ENCODE assay signal across 10 mouse cellular contexts in the genomic region with DNA sequence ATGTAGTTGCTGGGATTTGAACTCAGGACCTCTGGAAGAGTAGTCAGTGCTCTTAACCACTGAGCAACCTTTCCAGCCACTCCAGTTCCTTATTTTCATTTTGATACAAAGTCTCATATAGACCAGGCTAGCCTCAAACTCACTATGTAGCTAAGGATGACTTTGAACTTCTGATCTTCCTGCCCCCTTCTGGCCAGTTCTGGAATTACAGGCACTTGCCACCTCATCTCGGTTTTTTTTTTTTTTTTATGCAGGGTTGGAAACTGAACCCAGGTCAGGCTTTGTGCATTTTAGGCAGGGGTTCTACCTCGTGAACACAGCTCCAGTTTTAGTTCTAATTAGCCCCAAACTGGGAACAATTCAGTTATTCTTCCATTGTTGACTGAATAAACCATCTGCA. TPM values are rescaled to one million over a fixed set of nuclear protein-coding genes. Genes with fewer than 3 reads are reported as not detected.
A peak's percentile ranks its signal among the peaks of the same experiment; 100 is the strongest.
DNase-seq lines count a peak whose midpoint lies in the region; ATAC-seq lines count a peak whose summit lies in the region.
"Had no signal": no experiment of that assay in that cellular context is flagged by ENCODE, and none has a peak within 500 bp of the region (broad histone marks: within the 10 kb centered on the region; RNA-seq: fewer than 3 reads in every experiment).

No protein-coding gene starts in this region.

- peak; percentile 70 for DNase-seq in embryo, embryonic 10.5 days (ENCODE audit: low spot score)
- no peak for DNase-seq in embryo, embryonic 9.5 days (ENCODE audit: extremely low spot score)
- DNase-seq in limb, embryonic 11.5 days (ENCODE audit: low spot score) = peak; percentile 66
- DNase-seq in limb, embryonic 10.5 days (ENCODE audit: low spot score) = no peak
- peak; percentile 66 for DNase-seq in c-Kit-positive CD71-positive TER-119-positive erythroid progenitor cells, embryonic 14.5 days (ENCODE audit: low spot score)
- DNase-seq in mesoderm, embryonic 11.5 days (ENCODE audit: low read depth, low spot score) = peak; percentile 64

- no peak overlapping the region for H3K4me2 ChIP-seq in limb, embryonic 11.5 days (ENCODE audit: low read depth, severe bottlenecking)

- H3K36me3 ChIP-seq in limb, embryonic 11.5 days (ENCODE audit: control insufficient read depth, insufficient read depth, low read length) = no peaks in the 10 kb centered on the region
- H3K36me3 ChIP-seq in limb, embryonic 10.5 days = peaks cover 2% of the 10 kb centered on the region; the same call in 1 of the 2 replicates
- H3K36me3 ChIP-seq: stomach, embryonic 15.5 days had no signal

- no peaks in the 10 kb centered on the region for H3K9me3 ChIP-seq in limb, embryonic 11.5 days (ENCODE audit: control insufficient read depth, low read length)
- no peaks in the 10 kb centered on the region for H3K9me3 ChIP-seq in limb, embryonic 10.5 days (replicated peaks)
- H3K9me3 ChIP-seq: stomach, embryonic 15.5 days had no signal

- H3K9ac ChIP-seq in limb, embryonic 11.5 days (ENCODE audit: low read length) = no peak overlapping the region
- H3K9ac ChIP-seq: stomach, embryonic 15.5 days had no signal

- no peak overlapping the region for H3K4me3 ChIP-seq in limb, embryonic 11.5 days (ENCODE audit: low read depth, low read length)
- no peak overlapping the region for H3K4me3 ChIP-seq in limb, embryonic 10.5 days
- H3K4me3 ChIP-seq: stomach, embryonic 15.5 days had no signal

- no peak for ATAC-seq in limb, embryonic 11.5 days (ENCODE audit: insufficient number of reproducible peaks, low FRiP score, low TSS enrichment, low read depth)
- peak; percentile 40 for ATAC-seq in inflammation-experienced regulatory T-cells, adult 6 months
- no peak for ATAC-seq in megakaryocyte-erythroid progenitor cell, adult 5-6 weeks (replicated peaks; ENCODE audit: low FRiP score, low TSS enrichment, poor library complexity, severe bottlenecking)

- H3K4me1 ChIP-seq in limb, embryonic 11.5 days (ENCODE audit: control insufficient read depth, insufficient read depth, low read length) = 0 out of 2 replicates have a peak, but pooled peaks cover 3% of the 10 kb centered on the region
- H3K4me1 ChIP-seq in limb, embryonic 10.5 days = peaks cover 36% of the 10 kb centered on the region

- H3K27ac ChIP-seq in limb, embryonic 11.5 days (replicated peaks; ENCODE audit: low read depth, low read length) = no peak overlapping the region
- no peak overlapping the region for H3K27ac ChIP-seq in limb, embryonic 10.5 days
- H3K27ac ChIP-seq: stomach, embryonic 15.5 days had no signal

- H3K27me3 ChIP-seq in limb, embryonic 11.5 days (ENCODE audit: control insufficient read depth, insufficient read depth, low read length) = no peaks in the 10 kb centered on the region
- H3K27me3 ChIP-seq in limb, embryonic 10.5 days (ENCODE audit: low read depth, poor library complexity, severe bottlenecking) = no peaks in the 10 kb centered on the region
- H3K27me3 ChIP-seq: Patski; stomach, embryonic 15.5 days had no signal

- WGBS in limb, embryonic 11.5 days = 26% methylated on average over 2 of the region's 2 CpGs
- 24% methylated on average over 2 of the region's 2 CpGs for WGBS in limb, embryonic 10.5 days

RNA-seq across cellular contexts. Expression of gene Tmbim6, which starts 23.1 kb away (rescaled TPM):
- polyA plus RNA-seq in limb, embryonic 11.5 days (2014; fragmentation: Nextera tagmentation; extraction: Ambion mirVana) = 225 and 238 TPM in 2 replicates
- polyA plus RNA-seq in limb, embryonic 10.5 days (2016; fragmentation: Nextera tagmentation; extraction: Ambion mirVana) = 272 and 296 TPM in 2 replicates
- 1,000 to 10,000 TPM; 1,026 to 1,183 (median 1,027) TPM for polyA plus RNA-seq in inflammation-experienced regulatory T-cells, adult 6 months (2017; shearing (Covaris generic))
- 165 and 208 TPM in 2 replicates for total RNA-seq in megakaryocyte-erythroid progenitor cell, adult 5-6 weeks (2014; fragmentation: Nextera tagmentation)
- 86.9 and 93.6 TPM in 2 replicates for total RNA-seq in megakaryocyte-erythroid progenitor cell, adult 5-6 weeks (2017)

RNA-seq across cellular contexts. Expression of gene Nckap5l, which starts 41.8 kb away (rescaled TPM):
- polyA plus RNA-seq in limb, embryonic 11.5 days (2014; fragmentation: Nextera tagmentation; extraction: Ambion mirVana) = 14.2 and 15.6 TPM in 2 replicates
- 16.3 and 17.4 TPM in 2 replicates for polyA plus RNA-seq in limb, embryonic 10.5 days (2016; fragmentation: Nextera tagmentation; extraction: Ambion mirVana)
- polyA plus RNA-seq in inflammation-experienced regulatory T-cells, adult 6 months (2017; shearing (Covaris generic)) = 1 to 10 TPM in 1 of 3 experiments, under 1 TPM in 2; 0.10 to 1.9 (median 0.78) TPM
- 1.6 and 16.0 TPM in 2 replicates for total RNA-seq in megakaryocyte-erythroid progenitor cell, adult 5-6 weeks (2014; fragmentation: Nextera tagmentation)
- total RNA-seq in megakaryocyte-erythroid progenitor cell, adult 5-6 weeks (2017) = 0.52 and 7.4 TPM in 2 replicates

RNA-seq across cellular contexts. Expression of gene Fmnl3, which starts 45.5 kb away (rescaled TPM):
- 26.8 and 31.7 TPM in 2 replicates for polyA plus RNA-seq in limb, embryonic 11.5 days (2014; fragmentation: Nextera tagmentation; extraction: Ambion mirVana)
- 30.4 and 42.2 TPM in 2 replicates for polyA plus RNA-seq in limb, embryonic 10.5 days (2016; fragmentation: Nextera tagmentation; extraction: Ambion mirVana)
- polyA plus RNA-seq in inflammation-experienced regulatory T-cells, adult 6 months (2017; shearing (Covaris generic)) = 10 to 100 TPM in 1 of 3 experiments, 1 to 10 TPM in 2; 5.5 to 13.4 (median 9.2) TPM
- total RNA-seq in megakaryocyte-erythroid progenitor cell, adult 5-6 weeks (2014; fragmentation: Nextera tagmentation) = 0.70 and 4.9 TPM in 2 replicates
- total RNA-seq in megakaryocyte-erythroid progenitor cell, adult 5-6 weeks (2017) = 0.61 and 1.8 TPM in 2 replicates

RNA-seq across cellular contexts. Expression of gene Bcdin3d, which starts 58.7 kb away (rescaled TPM):
- 17.8 and 20.2 TPM in 2 replicates for polyA plus RNA-seq in limb, embryonic 11.5 days (2014; fragmentation: Nextera tagmentation; extraction: Ambion mirVana)
- 15.9 and 19.4 TPM in 2 replicates for polyA plus RNA-seq in limb, embryonic 10.5 days (2016; fragmentation: Nextera tagmentation; extraction: Ambion mirVana)
- polyA plus RNA-seq in inflammation-experienced regulatory T-cells, adult 6 months (2017; shearing (Covaris generic)) = 10 to 100 TPM; 16.9 to 30.8 (median 30.6) TPM
- 6.5 and 11.4 TPM in 2 replicates for total RNA-seq in megakaryocyte-erythroid progenitor cell, adult 5-6 weeks (2014; fragmentation: Nextera tagmentation)
- total RNA-seq in megakaryocyte-erythroid progenitor cell, adult 5-6 weeks (2017) = 5.3 and 6.6 TPM in 2 replicates

Comparison
In these comparisons a context has a peak if more than half of its experiments do, and no peak if none do; other contexts are left out.
1. DNase-seq: peak in embryo, embryonic 10.5 days (single experiment), limb, embryonic 11.5 days (single experiment), c-Kit-positive CD71-positive TER-119-positive erythroid progenitor cells, embryonic 14.5 days (single experiment) and mesoderm, embryonic 11.5 days (single experiment); none in embryo, embryonic 9.5 days (single experiment) and limb, embryonic 10.5 days (single experiment).